Mouse (Mus musculus): ENCODE results near the gene Sema4d. TPM values are rescaled to one million over a fixed set of nuclear protein-coding genes. Genes with fewer than 3 reads are reported as not detected.
"Not testable (repeated sequence)": the region's sequence is repeated elsewhere in the genome, so short reads cannot be mapped to it uniquely, and the experiment has no call there.

Gene Sema4d
- total and polyA plus RNA-seq, 3 experiments, result 12.8 to 67.1 (median 16.7) TPM

GRCm38 (mm10) chr13:51834024-51834423, 40.5 kb upstream of the Sema4d start:
- peak in 1 of 2 experiments; percentile 30; a peak in 1 of 4 replicates for TF ChIP-seq CTCF (conservative IDR thresholded peaks at IDR 0.05 in 1 of 2, IDR thresholded peaks at IDR 0.05 in 1 of 2; ENCODE audit: low read depth in 2 of 2, low read length in 2 of 2)
- peak; percentile 25 for DNase-seq (ENCODE audit: extremely low read depth)
- H3K9me3 ChIP-seq (replicated peaks; ENCODE audit: low read length); H3K4me1 ChIP-seq (ENCODE audit: control insufficient read depth in 1 of 2, insufficient read depth in 2 of 2); H3K4me2 ChIP-seq (ENCODE audit: insufficient read depth, low read depth, poor library complexity, severe bottlenecking); H3K27me3 ChIP-seq (replicated peaks); H3K9ac ChIP-seq (ENCODE audit: insufficient read depth, low read depth); H3K79me2 ChIP-seq (replicated peaks; ENCODE audit: control insufficient read depth, extremely low read depth, insufficient read depth, poor library complexity, severe bottlenecking); H3K36me3 ChIP-seq (replicated peaks in 1 of 2; ENCODE audit: control insufficient read depth in 1 of 2, insufficient read depth in 1 of 2, low read length in 1 of 2); H3K27ac ChIP-seq (ENCODE audit: insufficient read depth, low read depth); H3K4me3 ChIP-seq (replicated peaks in 1 of 3; ENCODE audit: low read depth in 2 of 3, low read length in 2 of 3, poor library complexity in 1 of 3): not testable (repeated sequence)
- in situ Hi-C loops (cut with MboI; ENCODE audit: low pct_ligation_motif_present, low pct_unique_long_range_greater_than_20kb, low sequenced_read_pairs), result loop anchor here (10.0 to 25.0 kb wide), 4 partner anchors 728 to 1261 kb away; partner anchors contain the start of gene Nfil3
- dilution Hi-C loops (cut with MboI; ENCODE audit: extremely low pct_ligation_motif_present, extremely low pct_unique_long_range_greater_than_20kb, low sequenced_read_pairs), result loop anchor here (25.0 kb wide), 1 partner anchor 353 kb away; no protein-coding TSS in a partner anchor

DNA sequence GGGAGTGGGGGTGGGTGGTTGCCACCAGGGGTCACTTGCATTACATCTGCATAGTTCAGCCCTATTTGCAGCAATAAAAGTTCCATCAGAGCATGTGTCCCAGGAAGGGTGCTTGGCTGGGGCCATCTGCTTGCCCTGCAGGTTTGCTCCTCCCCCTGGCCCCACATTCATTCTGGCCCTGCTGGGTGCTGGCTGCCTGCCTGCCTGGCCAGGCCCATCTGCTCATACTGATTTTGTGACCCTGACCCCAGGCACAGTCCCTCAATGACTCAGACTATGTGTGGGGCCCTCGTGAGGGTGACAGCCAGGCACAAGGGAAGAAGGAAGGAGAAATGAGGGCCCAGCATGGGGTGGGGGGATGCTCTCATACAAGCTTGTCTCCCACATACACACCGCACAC, 40.1 kb upstream of the Sema4d start:
- Histone ChIP-seq H3K27ac (ENCODE audit: insufficient read depth, low read depth) (no peak overlapping the region), H3K4me3 (replicated peaks in 1 of 3; ENCODE audit: low read depth in 2 of 3, low read length in 2 of 3, poor library complexity in 1 of 3) (no peak overlapping the region), H3K4me2 (ENCODE audit: insufficient read depth, low read depth, poor library complexity, severe bottlenecking) (no peak overlapping the region), H3K36me3 (replicated peaks in 1 of 2; ENCODE audit: control insufficient read depth in 1 of 2, insufficient read depth in 1 of 2, low read length in 1 of 2) (no peaks in the 10 kb centered on the region), H3K27me3 (replicated peaks) (peaks cover 5% of the 10 kb centered on the region), H3K9me3 (replicated peaks; ENCODE audit: low read length) (no peaks in the 10 kb centered on the region), H3K9ac (ENCODE audit: insufficient read depth, low read depth) (no peak overlapping the region), H3K79me2 (replicated peaks; ENCODE audit: control insufficient read depth, extremely low read depth, insufficient read depth, poor library complexity, severe bottlenecking) (no peaks in the 10 kb centered on the region), H3K4me1 (ENCODE audit: control insufficient read depth in 1 of 2, insufficient read depth in 2 of 2) (peaks cover 0 to 5% of the 10 kb centered on the region in 2 experiments; a peak in 1 of 4 replicates)
- dilution Hi-C loops (cut with MboI; ENCODE audit: extremely low pct_ligation_motif_present, extremely low pct_unique_long_range_greater_than_20kb, low sequenced_read_pairs), result loop anchor here (25.0 kb wide), 1 partner anchor 354 kb away; no protein-coding TSS in a partner anchor
- DNase-seq (ENCODE audit: extremely low read depth), result no peak
- in situ Hi-C loops (cut with MboI; ENCODE audit: low pct_ligation_motif_present, low pct_unique_long_range_greater_than_20kb, low sequenced_read_pairs), result loop anchor here (10.0 to 25.0 kb wide), 4 partner anchors 729 to 1261 kb away; partner anchors contain the start of gene Nfil3
- TF ChIP-seq CHD2 (IDR thresholded peaks at IDR 0.05; ENCODE audit: low read length) (no peak), EP300 (IDR thresholded peaks at IDR 0.05; ENCODE audit: low read length) (no peak), JUND (conservative IDR thresholded peaks at IDR 0.05; ENCODE audit: low read depth, low read length) (no peak), BHLHE40 (IDR thresholded peaks at IDR 0.05; ENCODE audit: low read depth, low read length) (no peak), SMC3 (IDR thresholded peaks at IDR 0.05; ENCODE audit: low read depth, low read length) (no peak), RCOR1 (conservative IDR thresholded peaks at IDR 0.05; ENCODE audit: low read depth, low read length) (no peak), MAFK (IDR thresholded peaks at IDR 0.05; ENCODE audit: insufficient replicate concordance, low read length) (no peak), ETS1 (conservative IDR thresholded peaks at IDR 0.05; ENCODE audit: low read depth, low read length) (no peak), SIN3A (IDR thresholded peaks at IDR 0.05; ENCODE audit: low read length) (no peak), RAD21 (IDR thresholded peaks at IDR 0.05; ENCODE audit: low read depth, low read length) (no peak), GABPA (IDR thresholded peaks at IDR 0.05; ENCODE audit: insufficient replicate concordance, low read depth, low read length) (no peak), IRF4 (IDR thresholded peaks at IDR 0.05; ENCODE audit: low read depth, low read length) (no peak), USF1 (IDR thresholded peaks at IDR 0.05; ENCODE audit: low read depth, low read length) (no peak), CHD1 (IDR thresholded peaks at IDR 0.05; ENCODE audit: low read depth, low read length) (no peak), UBTF (IDR thresholded peaks at IDR 0.05; ENCODE audit: low read depth, low read length) (no peak), E2F4 (IDR thresholded peaks at IDR 0.05; ENCODE audit: insufficient replicate concordance, low read depth, low read length) (no peak), ZNF384 (IDR thresholded peaks at IDR 0.05; ENCODE audit: low read depth, low read length) (no peak), MAZ (IDR thresholded peaks at IDR 0.05; ENCODE audit: low read depth, low read length) (no peak)

Data from CH12.LX (cell line).